Mouse (Mus musculus) CD4-positive, CD25-positive, alpha-beta regulatory T cell, adult 4 months (primary cell): ENCODE results near the gene Plxdc1. TPM values are rescaled to one million over a fixed set of nuclear protein-coding genes. Genes with fewer than 3 reads are reported as not detected.

Experiments used
- ATAC-seq: one replicate; pipeline ENCODE4 v1.8.0; 2017
- polyA plus RNA-seq, 2 experiments: library from polyadenylated mRNA; unstranded; fragments of 100-300 nt; shearing (Covaris generic); gene quantifications; one replicate each; pipeline ENCODE4 v1.2.1; 2017

Plxdc1 gene
- polyA plus RNA-seq, 2 experiments from 2014 or later = 1.8 to 3.7 TPM

DNA sequence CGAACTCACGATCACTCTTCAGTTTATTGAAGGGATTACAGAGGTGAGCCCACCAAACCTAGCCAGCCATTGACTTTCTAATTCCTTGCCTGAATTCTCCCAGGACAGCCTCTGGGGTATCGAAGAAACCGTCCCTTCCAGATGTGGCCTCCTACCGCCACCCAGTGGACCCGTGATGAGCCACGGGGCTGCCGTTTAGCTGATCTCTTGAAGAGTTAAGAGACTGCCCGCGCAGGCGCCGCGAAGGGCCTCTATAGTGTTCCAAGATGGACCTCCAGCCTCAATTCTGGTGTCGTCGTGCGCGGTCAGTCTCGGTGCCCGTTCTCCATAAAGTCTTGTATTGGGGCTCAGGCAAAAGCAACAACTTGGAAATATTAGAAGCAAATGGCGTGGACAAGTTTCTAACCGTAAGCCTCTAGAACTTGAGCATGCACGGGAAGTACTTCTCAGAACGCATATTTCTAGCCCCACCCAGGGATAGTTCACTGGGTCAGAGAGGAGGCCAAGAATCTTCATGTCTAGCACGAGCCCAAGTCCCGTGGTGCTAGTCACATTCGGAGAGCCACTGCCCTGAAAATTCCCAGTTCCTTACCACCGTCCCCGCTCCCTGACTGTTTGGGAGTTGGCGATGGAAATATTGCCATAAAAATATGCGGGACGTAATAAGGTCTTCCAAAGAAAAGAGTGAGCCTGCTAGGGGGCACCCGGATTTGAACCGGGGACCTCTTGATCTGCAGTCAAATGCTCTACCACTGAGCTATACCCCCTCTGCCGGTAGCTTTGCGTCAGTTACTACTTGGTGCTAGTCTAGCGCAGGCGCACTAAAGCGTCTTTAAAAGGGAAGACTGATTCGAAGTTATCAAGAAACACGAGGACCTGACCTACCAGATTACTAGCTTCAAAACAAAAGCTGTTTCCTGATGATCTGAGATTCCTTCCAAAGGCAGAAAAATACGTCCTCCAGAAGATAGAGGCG, 1.6 kb upstream of the Plxdc1 start:
- ATAC-seq = peak; percentile 65

- no peak for ATAC-seq
These were observed 658 bp upstream of the Plxdc1 start for GRCm38 (mm10) chr11:97986738-97987465.

DNA sequence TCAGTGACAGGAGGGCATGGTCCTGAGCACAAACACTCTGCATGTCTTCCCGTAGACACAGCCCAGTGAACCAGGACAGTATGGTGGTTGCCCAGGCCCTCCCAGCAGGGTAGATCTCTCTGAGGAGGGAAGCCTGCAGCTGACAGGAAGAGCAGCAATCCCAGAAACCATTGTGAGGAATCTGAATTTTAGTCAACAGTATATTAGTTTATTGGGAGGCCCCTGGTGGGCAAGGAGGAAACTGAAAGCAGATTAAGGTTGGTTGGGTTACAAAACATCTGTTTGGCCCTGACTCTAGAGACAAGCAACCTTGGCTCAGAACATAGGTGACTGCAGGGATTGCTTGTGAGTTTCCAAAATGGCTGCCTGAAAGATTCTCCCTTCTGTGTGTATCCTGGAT, 2.3 kb downstream of the Plxdc1 start:
- no peak for ATAC-seq

- no peak for ATAC-seq
These were observed 2.7 kb downstream of the Plxdc1 start for GRCm38 (mm10) chr11:97983506-97983905.

GRCm38 (mm10) chr11:97982721-97983120, 3.5 kb downstream of the Plxdc1 start:
- ATAC-seq = no peak

GRCm38 (mm10) chr11:97980531-97980966, 5.7 kb downstream of the Plxdc1 start:
- ATAC-seq = no peak

DNA sequence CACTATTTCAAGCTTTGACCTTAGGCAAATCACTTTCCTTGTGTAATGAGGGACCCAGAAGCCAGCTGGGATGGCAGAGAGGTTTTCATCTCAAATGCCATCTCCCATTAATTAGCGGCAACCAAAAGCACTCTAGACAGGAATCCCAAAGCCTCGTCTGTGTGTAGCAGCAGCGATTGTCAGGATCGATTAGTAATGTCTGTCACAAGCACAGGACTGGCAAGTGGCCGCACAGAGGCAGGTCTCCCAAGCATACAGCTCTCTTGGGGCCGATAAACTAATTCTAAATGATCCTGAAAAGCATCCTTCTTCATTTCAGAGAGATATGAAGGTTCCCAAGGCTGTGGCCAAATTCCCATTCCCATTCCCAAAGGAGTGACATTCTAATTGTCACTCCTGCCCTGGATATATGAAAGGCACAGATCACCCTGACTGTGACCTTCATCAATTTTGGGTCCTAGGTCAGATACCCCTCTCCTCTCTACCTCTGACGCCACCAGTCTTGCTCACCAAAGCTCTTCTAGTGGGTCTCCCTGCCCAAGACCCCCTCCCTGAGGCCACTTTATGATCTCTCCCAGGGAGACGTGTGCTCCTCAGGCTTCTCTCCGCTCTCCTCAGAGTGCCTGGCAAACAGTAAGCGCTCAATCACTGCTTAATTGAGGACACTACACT, 6.3 kb downstream of the Plxdc1 start:
- ATAC-seq = no peak

DNA sequence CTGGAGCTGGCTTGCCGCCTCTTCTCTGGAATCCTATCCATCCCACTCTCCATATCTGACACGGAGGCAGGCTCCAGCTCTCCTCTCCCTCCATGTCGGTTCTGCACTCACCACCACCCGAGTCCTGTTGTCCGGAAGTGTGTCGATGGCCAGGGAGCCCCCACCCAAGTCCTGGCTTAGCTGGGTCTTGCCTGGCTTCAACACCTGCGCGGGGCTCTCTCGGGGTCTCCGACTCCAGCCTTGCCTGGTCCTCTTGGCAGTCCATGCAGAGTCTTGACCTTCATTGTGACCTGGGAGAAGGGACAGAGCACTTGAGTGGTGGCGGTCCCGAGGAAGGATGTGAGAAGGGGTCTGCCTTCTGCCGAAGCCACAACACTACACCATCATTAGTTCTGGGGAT, 7.9 kb downstream of the Plxdc1 start:
- no peak for ATAC-seq

GRCm38 (mm10) chr11:97977797-97978196, 8.4 kb downstream of the Plxdc1 start:
- no peak for ATAC-seq

GRCm38 (mm10) chr11:97974746-97975145, 11.5 kb downstream of the Plxdc1 start:
- ATAC-seq = no peak

DNA sequence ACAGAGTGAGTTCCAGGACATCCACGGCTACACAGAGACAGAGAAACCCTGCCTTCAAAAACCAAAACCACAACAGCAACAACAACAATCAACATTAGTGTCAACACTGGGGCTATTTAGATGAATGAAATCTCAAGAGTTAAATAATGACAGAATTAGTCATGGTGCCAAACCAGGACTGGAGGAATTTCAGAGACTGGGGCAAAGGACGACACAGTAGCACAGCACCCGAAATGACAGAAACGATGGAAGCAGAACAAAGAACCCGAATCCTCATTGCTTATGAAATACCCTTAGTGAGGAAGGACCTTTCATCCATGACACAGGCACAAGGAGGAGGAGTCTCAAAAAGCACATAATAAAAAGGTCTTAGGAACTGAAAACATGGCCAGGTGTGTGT, 12.1 kb downstream of the Plxdc1 start:
- ATAC-seq = no peak

GRCm38 (mm10) chr11:97972434-97972833, 13.8 kb downstream of the Plxdc1 start:
- no peak for ATAC-seq

- no peak for ATAC-seq
These were observed 15.0 kb downstream of the Plxdc1 start for GRCm38 (mm10) chr11:97971232-97971631.

- ATAC-seq = no peak
These were observed 15.5 kb downstream of the Plxdc1 start for GRCm38 (mm10) chr11:97970771-97971170.

DNA sequence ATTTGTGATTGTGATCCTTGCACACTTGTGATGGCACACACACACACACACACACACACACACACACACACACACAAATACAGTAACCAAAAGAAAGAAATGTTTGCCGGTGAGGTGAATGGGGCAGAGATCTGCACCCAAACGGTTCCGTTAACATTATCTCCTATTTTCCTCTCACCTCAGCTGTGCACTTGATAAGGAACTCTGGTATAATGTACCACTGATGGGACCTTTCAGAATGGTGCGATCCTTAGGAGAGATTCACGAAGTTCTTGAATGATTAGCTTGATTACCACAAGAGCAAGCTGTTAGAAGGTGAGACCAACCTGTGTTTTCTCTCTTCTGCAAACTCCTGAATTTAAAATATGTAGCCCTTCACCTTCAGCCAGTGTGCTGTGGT, 17.9 kb downstream of the Plxdc1 start:
- no peak for ATAC-seq

GRCm38 (mm10) chr11:97967114-97967513, 19.1 kb downstream of the Plxdc1 start:
- no peak for ATAC-seq

- no peak for ATAC-seq
These were observed 25.3 kb downstream of the Plxdc1 start for GRCm38 (mm10) chr11:97960907-97961306.

- no peak for ATAC-seq
These were observed 27.0 kb downstream of the Plxdc1 start for GRCm38 (mm10) chr11:97959300-97959680.

- no peak for ATAC-seq
These were observed 27.5 kb downstream of the Plxdc1 start for GRCm38 (mm10) chr11:97958641-97959299.

DNA sequence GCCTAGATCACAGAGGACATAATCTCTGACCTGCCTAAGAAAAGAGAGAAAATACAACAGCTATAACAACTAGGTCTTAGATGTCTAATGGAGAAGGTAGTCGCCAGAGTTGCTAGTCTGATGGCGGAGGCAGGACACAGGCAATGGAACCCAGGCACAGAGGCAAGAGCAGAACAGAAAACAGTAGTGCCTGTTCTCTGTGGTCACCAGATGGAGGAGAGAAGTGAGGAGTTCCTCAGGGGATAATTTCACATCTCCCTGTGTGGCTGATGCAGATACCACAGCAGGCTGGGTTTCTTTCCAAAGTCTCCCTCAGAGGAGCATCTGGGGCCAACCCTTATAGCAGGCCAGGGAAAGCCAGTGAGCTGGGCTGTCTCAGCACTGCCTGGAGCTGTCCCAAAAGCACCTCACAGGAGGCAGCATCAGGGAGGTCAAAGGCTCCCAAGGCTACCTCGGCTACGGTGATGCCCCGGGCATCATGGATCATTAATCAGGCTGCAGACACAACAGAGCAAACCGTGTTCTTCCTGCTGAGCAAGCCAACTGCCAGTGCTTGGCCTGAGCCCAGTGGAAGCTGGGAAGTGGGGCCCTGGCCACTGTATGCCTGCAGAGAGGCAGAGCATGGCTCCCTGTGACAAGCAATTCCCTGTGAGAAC, 29.2 kb downstream of the Plxdc1 start:
- ATAC-seq = no peak

DNA sequence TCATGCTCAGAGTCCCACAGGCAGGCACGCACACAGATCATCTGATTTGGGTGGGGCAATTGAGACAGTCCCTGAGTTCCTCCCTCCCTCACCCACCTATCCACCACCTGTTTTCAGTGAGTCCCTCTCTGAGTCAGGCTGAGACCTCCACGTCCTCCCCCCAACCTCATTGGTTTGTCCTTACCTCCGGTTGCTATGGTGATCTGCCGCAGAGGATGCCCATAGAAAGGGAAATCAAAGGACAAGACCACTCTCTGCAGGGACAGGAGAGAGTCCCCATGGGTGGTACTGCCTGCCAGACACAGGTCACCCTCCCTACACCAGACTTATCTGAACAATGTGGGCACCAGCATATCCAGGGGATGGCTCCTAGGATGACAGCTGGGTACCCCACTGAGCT, 30.3 kb downstream of the Plxdc1 start:
- ATAC-seq = no peak
